Mouse (Mus musculus): ENCODE data around the gene Slc45a1.

Gene Slc45a1

GRCm38 (mm10) chr4:150659926-150660610, 8.1 kb upstream of the Slc45a1 start:
- no peak for DNase-seq (ENCODE audit: low read depth)

DNA sequence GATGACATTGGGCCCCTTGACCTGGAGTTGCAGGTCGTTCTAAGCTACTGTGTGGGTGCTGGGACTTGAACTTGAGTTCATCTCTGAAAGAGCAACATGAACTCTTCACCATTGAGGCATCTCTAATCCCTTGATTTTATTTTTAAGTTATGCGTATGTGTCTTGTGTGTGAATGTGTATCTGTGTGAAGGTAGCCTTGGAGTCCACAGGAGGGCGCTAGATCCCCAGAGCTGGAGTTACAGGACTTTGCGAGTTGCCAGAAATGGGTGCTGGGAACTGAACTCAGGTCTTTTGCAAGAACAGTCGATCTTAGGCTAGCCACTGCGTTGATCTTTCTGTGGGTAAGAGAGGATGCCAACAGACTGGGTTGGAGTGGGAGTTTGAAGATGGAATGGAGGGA, 4.5 kb upstream of the Slc45a1 start:
- no peak for DNase-seq (ENCODE audit: low read depth)

DNA sequence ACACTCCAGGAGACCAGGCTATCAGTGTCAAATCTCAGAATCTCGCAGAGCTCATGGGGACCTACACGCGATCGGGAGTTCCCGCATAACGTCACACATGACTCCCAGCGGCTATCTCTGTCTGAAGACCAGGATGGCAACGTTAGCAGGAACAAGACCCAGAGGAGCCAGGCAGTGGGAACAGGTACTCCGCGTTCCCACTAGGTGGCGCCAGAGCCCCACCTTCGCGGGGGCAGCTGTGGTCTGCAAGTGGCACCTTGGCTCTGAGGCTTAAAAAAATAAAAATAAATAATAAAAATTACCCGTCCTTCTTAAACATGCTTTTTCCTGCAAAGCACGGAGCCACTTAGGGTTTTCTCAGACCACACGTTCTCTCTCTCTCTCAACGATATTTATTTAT, 4.0 kb upstream of the Slc45a1 start:
- DNase-seq (ENCODE audit: low read depth), result peak; percentile 37

DNA sequence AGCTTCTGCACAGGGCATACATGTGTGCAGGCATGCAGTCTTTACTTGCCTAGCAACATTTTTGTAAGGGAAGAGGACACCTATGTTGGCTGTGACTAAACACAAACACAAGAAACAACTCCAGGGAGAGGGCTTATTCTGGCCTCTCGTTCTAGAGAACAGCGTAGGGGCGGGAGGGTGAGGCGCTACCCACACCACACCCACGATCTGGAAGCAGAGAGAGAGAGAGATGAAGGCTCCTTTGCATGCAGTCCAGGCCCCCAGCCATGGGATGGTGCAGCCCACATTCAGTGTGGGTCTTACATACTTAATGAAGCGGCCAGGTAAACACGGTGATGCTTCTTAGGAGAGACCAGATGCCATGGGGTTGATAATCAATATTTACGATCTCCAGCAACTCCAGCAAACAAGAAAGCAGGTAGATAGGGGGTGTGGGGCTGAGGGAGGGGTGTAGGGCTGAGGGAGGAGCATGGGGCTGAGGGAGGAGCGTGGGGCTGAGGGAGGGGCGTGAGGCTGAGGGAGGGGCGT, 1.2 kb upstream of the Slc45a1 start:
- no peak for DNase-seq (ENCODE audit: low read depth)

DNA sequence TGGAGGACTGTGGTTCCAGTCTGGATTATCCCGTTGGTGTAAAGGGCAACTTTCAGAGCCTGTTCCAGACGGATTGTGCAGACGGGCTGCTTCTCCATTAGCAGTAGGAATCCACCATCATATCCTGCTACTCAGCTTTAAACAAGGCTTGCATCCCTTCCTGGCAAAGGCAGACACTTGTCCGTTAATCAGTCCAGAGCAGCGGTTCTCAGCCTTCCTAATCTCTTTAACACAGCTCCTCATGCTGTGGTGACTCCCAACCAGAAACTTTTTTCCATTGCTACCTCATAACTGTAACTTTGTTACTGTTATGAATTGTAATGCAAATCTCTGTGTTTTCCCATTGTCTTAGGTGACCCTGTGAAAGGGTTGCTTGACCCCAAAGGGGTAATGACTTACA, 2.6 kb downstream of the Slc45a1 start:
- DNase-seq (ENCODE audit: low read depth), result no peak

- no peak for DNase-seq (ENCODE audit: low read depth)
These were observed 7.7 kb downstream of the Slc45a1 start for GRCm38 (mm10) chr4:150644299-150644698.

DNA sequence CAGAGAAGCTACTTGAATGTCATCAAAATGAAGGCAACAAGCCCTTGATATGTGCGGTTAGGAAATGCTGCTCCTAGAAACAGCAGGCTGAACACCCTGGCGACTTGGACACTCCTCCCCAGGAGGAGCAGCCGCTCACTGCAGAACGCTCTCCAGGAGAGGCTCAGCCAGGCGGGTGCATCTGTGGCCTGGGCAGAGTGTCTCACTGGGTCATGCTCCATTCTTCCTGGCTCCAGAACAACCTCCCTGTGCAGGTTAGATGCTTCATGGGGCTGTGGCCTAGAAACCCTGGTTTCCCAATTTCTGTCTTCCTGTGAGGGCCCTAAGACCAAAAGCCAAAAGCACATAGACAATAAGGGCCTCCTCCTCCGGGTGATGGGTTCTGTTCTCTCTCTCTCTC, 15.3 kb downstream of the Slc45a1 start:
- no peak for DNase-seq (ENCODE audit: low read depth)

DNA sequence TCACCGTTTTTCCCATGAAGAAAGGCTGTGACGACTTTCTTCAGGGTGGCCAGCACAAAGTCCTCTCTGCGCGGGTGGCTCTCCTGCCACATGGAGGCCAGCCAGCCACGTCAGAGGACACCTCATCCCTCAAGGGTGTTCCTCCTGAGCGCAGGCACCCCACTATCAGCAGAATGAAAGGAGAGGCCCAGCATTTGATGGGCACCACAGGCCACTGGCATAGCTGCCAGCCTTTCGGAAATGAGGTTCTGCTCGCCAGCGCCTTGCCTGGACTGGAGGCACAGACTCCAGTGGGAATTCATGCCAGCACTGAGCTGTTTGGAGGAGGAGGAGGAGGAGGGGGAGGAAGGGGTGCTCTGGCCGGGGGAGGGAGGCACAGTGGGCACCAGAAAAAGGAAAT, 16.4 kb downstream of the Slc45a1 start:
- DNase-seq (ENCODE audit: low read depth), result no peak

DNA sequence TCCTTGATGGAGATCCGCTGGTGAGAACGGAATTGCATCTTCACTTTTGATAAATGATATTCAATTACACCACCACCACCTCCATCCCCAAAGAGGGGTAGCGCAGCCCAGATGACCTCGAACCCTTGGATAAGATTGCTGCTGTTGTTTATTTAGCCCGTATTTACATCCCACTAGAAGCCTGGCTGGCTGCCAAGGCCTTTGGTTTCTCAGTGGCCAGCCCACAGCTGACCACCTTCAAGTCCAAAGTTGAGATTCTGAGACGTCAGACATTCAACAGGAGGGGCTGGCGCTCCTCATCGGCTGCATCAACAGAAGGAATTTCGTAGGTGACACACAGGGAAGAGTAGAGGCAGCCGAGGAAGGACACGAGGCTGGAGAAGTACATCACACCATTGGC, 22.7 kb downstream of the Slc45a1 start:
- no peak for DNase-seq (ENCODE audit: low read depth)

- peak; percentile 15 for DNase-seq (ENCODE audit: low read depth)
These were observed 25.8 kb downstream of the Slc45a1 start for GRCm38 (mm10) chr4:150625951-150626732.

GRCm38 (mm10) chr4:150625425-150625824, 26.5 kb downstream of the Slc45a1 start:
- DNase-seq (ENCODE audit: low read depth), result peak; percentile 17

GRCm38 (mm10) chr4:150624933-150625332, 27.0 kb downstream of the Slc45a1 start:
- no peak for DNase-seq (ENCODE audit: low read depth)

DNA sequence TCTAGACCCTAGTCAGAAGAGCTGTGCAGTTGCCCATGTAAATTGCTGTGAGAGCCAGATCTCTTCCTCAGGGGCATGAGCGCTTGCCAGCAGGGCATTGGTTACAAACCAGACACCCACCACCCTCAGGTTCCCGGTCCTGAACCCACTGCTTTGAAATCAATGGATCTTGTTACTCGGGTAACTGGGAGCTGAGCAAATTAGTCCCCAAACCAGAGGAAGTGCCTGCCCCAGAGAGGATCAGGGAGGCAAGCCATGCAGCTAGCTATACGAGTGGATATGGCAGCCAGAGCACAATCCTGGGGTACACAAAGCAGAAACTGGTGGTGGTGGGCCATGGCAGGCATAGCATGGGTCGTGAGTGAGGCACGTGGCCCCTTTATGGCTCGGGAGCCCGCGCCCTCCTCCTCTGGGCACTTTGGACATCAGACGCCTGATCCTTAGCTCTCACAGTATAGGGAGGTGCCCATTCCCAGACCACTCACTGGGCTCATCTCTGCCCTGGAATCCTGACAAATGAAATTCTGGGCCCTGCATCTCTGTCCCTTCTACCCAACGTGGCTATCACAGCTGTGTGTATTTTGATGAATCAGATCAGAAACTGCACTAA, 27.7 kb downstream of the Slc45a1 start:
- DNase-seq (ENCODE audit: low read depth), result no peak

GRCm38 (mm10) chr4:150622641-150623040, 29.3 kb downstream of the Slc45a1 start:
- DNase-seq (ENCODE audit: low read depth), result no peak

GRCm38 (mm10) chr4:150619011-150619410, 33.0 kb downstream of the Slc45a1 start:
- no peak for DNase-seq (ENCODE audit: low read depth)

DNA sequence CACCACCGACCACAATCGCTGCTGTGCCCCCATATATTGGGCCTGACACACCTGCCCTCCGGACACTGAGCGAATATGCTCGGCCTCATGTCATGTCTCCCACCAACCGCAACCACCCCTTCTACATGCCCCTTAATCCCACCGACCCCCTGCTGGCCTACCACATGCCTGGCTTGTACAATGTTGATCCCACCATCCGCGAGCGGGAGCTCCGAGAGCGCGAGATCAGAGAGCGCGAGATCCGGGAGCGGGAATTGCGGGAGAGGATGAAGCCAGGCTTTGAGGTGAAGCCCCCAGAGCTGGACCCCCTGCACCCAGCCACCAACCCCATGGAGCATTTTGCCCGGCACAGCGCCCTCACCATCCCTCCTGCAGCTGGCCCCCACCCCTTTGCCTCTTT, 35.1 kb downstream of the Slc45a1 start:
- DNase-seq (ENCODE audit: low read depth), result no peak

GRCm38 (mm10) chr4:150616029-150616420, 35.9 kb downstream of the Slc45a1 start:
- DNase-seq (ENCODE audit: low read depth), result no peak

DNA sequence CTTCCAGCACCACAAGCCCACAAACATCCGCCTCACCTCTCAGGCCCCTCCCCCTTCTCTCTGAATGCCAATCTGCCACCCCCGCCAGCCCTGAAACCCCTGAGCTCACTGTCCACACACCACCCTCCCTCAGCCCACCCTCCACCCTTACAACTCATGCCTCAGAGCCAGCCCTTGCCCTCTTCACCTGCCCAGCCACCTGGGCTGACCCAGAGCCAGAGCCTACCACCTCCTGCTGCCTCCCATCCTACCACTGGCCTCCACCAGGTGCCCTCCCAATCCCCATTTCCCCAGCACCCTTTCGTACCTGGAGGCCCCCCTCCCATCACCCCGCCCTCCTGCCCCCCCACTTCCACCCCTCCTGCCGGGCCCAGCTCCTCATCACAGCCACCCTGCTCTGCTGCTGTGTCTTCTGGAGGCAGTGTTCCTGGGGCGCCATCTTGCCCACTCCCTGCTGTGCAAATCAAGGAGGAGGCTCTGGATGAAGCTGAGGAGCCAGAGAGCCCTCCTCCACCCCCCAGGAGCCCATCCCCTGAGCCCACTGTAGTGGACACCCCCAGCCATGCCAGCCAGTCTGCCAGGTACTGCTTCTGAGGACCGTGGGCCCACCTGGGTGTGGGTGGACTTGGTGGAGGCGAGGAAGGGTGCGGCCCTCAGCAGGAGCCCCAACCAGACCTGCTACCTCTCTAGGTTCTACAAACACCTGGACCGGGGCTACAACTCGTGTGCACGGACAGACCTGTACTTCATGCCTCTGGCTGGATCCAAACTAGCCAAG, 36.5 kb downstream of the Slc45a1 start:
- DNase-seq (ENCODE audit: low read depth), result no peak

DNA sequence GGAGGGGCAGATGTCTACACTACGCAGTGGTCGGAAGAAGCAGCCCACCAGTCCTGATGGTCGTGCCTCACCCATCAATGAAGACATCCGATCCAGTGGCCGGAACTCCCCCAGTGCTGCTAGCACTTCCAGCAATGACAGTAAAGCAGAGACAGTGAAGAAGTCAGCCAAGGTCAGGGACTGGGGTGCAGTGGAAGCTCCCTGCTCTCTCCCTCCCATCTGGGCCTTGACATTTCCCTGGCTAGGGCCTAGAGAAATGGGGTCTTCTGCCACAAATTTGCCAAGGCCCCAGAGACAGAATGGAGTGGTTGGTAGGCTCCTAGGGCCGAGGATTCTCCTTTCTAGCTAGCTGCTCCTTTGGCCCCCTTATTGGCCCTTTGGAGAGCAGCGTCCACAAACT, 38.3 kb downstream of the Slc45a1 start:
- DNase-seq (ENCODE audit: low read depth), result no peak

DNA sequence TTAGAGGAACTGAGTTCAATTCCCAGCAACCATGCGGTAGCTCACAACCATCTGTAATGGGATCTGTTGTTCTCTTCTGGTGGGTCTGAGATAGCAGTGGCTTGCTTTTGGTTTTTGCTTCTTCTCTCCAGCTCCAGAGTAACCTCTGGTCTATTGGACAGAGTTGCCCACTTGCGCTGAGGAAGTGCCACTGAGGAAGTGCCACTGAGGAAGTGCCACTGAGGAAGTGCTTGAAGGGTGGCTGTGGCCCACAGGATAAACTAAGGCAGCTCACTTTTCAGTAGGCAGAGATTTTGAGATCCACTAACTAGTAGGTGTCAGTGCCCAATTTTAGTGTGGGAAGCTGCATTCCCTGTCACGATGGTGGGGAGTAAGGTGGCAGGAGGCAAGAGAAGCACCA, 43.3 kb downstream of the Slc45a1 start:
- DNase-seq (ENCODE audit: low read depth), result no peak

GRCm38 (mm10) chr4:150606449-150607161, 45.4 kb downstream of the Slc45a1 start:
- no peak for DNase-seq (ENCODE audit: low read depth)

DNA sequence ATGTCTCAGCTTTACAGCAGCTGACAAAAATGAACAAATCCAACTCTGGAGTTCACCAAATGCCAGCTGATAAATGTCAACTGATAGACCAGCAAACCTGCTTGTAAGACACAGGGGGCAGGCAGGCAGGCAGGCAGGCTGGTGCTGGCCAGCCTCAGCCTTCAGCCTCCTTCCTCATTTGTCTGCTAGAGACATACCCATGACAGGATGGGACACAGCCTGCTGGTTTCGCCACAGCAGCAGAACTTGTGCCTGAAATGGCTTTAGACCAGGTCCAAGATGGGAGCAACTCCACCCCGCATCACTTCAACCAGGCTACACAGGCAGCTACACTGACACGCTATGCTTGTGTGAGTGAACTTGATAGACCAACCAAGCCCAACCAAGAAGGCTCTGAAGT, 46.2 kb downstream of the Slc45a1 start:
- no peak for DNase-seq (ENCODE audit: low read depth)
